Mouse (Mus musculus): Measurements from ENCODE around the gene Map3k21. TPM values are rescaled to one million over a fixed set of nuclear protein-coding genes. Genes with fewer than 3 reads are reported as not detected.

Map3k21 gene
- polyA plus RNA-seq, 1 experiment from 2014 or later: not detected

DNA sequence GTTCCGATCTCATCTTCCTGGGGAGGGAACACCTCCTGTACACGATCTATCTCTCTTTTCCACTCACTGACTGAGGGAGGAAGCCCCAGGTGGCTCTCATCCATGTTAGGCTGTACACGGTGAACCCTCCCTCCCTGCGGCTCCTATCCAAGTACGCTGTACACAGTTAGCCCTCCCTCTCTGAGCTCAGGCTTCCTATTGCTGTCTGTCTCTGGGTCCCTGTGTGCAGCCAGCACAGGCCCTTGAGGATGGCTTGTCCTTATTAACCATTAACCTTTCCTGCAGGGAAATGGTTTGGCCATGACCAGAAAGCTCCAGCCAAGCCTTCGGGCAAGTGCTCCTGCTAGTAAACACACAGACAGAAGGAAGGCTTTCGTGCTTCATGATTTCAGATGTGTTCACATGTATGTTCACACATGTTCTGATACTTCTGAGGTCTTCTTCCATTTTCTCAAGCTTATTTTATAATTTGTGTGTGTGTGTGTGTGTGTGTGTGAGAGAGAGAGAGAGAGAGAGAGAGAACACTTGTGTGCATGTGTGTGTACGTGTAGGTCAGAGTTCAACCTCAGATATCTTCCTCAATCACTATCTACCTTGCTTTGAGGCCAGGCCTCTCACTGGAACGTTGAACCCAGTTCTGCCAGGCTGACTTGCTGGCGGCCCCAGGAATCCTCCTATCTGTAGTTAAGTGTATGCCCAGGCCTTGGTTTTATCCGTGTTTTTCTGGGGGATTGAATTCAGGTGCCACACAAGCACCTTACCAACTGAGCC lies 20.2 kb downstream of the Map3k21 start:
- no peak overlapping the region for H3K27ac ChIP-seq
- H3K4me3 ChIP-seq (ENCODE audit: inconsistent target): no peak overlapping the region
- whole genome bisulfite sequencing (ENCODE audit: missing documents): 84% methylated on average over 11 of the region's 11 CpGs
- H3K36me3 ChIP-seq (ENCODE audit: inconsistent target): no peaks in the 10 kb centered on the region
- no peaks in the 10 kb centered on the region for H3K79me2 ChIP-seq (ENCODE audit: inconsistent target)

- H3K27ac ChIP-seq: no peak overlapping the region
- H3K36me3 ChIP-seq (ENCODE audit: inconsistent target): no peaks in the 10 kb centered on the region
- WGBS (ENCODE audit: missing documents): 93% methylated on average over 6 of the region's 6 CpGs
- H3K79me2 ChIP-seq (ENCODE audit: inconsistent target): no peaks in the 10 kb centered on the region
- no peak overlapping the region for H3K4me3 ChIP-seq (ENCODE audit: inconsistent target)
These were observed 21.6 kb downstream of the Map3k21 start for GRCm38 (mm10) chr8:125931822-125932221.

DNA sequence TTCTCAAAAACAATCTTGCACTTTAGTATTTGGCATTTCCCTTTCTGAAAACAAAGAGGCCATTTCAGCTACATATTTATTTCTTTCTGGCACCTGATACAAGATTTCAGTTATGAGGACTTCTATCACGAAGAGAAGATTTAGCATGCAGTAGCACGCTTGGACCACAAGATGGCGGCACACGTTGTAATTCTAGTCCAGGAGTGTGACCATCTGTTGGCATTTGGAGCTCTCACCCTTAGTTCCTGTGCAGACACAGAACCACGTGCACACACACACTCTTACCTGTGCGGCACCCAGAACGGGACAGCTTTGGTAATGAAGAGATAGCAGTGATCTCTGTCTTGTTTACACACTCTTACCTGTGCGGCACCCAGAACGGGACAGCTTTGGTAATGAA lies 25.4 kb downstream of the Map3k21 start:
- Histone ChIP-seq H3K79me2 (ENCODE audit: inconsistent target) (no peaks in the 10 kb centered on the region), H3K27ac (no peak overlapping the region), H3K36me3 (ENCODE audit: inconsistent target) (no peaks in the 10 kb centered on the region), H3K4me3 (ENCODE audit: inconsistent target) (no peak overlapping the region)
- 43% methylated on average over 9 of the region's 9 CpGs for WGBS (ENCODE audit: missing documents)

DNA sequence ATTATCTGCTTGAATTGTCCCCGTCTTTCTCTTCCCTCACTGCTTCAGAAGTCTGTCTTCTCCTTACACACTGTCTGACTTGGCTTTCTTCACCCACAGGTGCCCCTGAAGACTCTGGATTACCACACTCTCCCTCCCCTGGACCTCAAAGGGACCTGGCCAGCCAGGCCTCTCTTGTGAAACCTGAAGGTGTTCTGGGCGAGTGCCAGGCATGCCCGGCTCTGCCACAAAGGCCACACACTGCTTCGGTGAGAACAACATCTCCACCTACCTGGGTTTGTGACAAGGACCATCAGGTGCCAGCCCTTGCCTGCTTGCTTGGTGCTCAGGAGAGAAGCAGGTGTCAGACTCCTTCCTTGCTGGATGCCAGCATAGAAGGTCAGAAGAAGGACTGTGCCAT lies 34.3 kb downstream of the Map3k21 start:
- H3K36me3 ChIP-seq (ENCODE audit: inconsistent target): no peaks in the 10 kb centered on the region
- 98% methylated on average over 4 of the region's 4 CpGs for WGBS (ENCODE audit: missing documents)

DNA sequence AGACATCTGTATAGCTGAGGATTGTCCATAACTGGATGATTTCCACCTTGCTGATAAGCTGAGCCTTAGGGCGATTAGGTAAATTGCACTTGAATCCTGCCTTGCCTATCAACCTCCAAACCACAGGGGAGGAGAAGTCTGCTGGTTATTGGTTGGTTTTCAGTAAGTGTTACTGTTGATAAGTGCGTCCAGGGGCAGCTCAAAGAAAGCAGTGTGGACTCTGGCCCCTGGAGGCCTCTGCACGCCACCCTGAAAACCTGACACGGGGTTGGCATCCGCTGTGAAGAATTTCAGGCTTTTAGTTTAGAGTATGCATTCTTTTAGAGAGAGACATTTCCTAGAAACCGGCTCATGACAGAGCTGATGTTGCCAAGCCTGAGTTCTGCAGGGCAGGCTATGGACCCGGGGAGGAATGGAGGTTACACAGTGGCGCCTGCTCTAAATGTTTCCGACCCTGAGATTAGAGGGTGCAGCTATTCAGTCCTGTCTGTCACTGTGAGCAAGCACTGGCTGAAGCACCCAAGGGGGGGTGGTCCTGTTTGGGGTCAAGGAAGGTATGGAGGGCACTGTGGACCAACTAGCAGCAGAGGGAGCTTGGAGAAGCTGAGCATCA lies 38.6 kb downstream of the Map3k21 start:
- no peaks in the 10 kb centered on the region for H3K79me2 ChIP-seq (ENCODE audit: inconsistent target)
- no peak overlapping the region for H3K27ac ChIP-seq
- no peak overlapping the region for H3K4me3 ChIP-seq (ENCODE audit: inconsistent target)
- H3K36me3 ChIP-seq (ENCODE audit: inconsistent target): no peaks in the 10 kb centered on the region
- WGBS (ENCODE audit: missing documents): 90% methylated on average over 9 of the region's 9 CpGs

More for the DNA sequence above, 34.3 kb downstream of the Map3k21 start:
- Histone ChIP-seq H3K4me3 (ENCODE audit: inconsistent target) (no peak overlapping the region), H3K79me2 (ENCODE audit: inconsistent target) (no peaks in the 10 kb centered on the region), H3K27ac (no peak overlapping the region)

GRCm38 (mm10) chr8:125950007-125950940 lies 40.0 kb downstream of the Map3k21 start:
- 26% methylated on average over 23 of the region's 23 CpGs for WGBS (ENCODE audit: missing documents)
- Histone ChIP-seq H3K36me3 (ENCODE audit: inconsistent target) (no peaks in the 10 kb centered on the region), H3K4me3 (ENCODE audit: inconsistent target) (no peak overlapping the region), H3K27ac (no peak overlapping the region), H3K79me2 (ENCODE audit: inconsistent target) (no peaks in the 10 kb centered on the region)

DNA sequence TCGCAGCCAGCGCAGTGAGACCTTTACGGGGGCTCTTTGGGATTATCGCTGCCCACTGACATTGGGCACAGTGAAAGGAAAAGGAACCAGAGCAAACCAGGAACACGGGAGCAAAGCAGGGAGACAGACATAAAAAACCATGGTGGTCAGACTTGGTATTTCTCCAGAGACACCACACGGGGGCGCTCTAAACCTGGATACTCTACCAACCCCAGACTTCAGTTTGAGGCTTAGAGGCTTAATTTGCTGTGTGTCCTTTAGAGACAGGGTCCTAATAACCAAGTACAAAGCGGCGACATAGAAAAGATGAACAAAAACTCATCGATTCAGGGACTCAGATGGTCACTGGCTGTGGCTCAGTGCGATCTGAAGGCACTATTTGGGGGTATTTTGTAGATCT lies 45.4 kb downstream of the Map3k21 start:
- Histone ChIP-seq H3K36me3 (ENCODE audit: inconsistent target) (no peaks in the 10 kb centered on the region), H3K27ac (no peak overlapping the region), H3K4me3 (ENCODE audit: inconsistent target) (no peak overlapping the region), H3K79me2 (ENCODE audit: inconsistent target) (no peaks in the 10 kb centered on the region)
- WGBS (ENCODE audit: missing documents): 17% methylated on average over 11 of the region's 11 CpGs

- WGBS (ENCODE audit: missing documents): 90% methylated on average over 9 of the region's 9 CpGs
These were observed 46.5 kb downstream of the Map3k21 start for GRCm38 (mm10) chr8:125956796-125957195.

GRCm38 (mm10) chr8:125957226-125957993 lies 47.2 kb downstream of the Map3k21 start:
- H3K27ac ChIP-seq: no peak overlapping the region
- 87% methylated on average over 13 of the region's 13 CpGs for whole genome bisulfite sequencing (ENCODE audit: missing documents)
- H3K36me3 ChIP-seq (ENCODE audit: inconsistent target): no peaks in the 10 kb centered on the region
- no peak overlapping the region for H3K4me3 ChIP-seq (ENCODE audit: inconsistent target)
- no peaks in the 10 kb centered on the region for H3K79me2 ChIP-seq (ENCODE audit: inconsistent target)

More at GRCm38 (mm10) chr8:125956796-125957195, 46.5 kb downstream of the Map3k21 start:
- Histone ChIP-seq H3K4me3 (ENCODE audit: inconsistent target) (no peak overlapping the region), H3K27ac (no peak overlapping the region), H3K79me2 (ENCODE audit: inconsistent target) (no peaks in the 10 kb centered on the region), H3K36me3 (ENCODE audit: inconsistent target) (no peaks in the 10 kb centered on the region)

- no peaks in the 10 kb centered on the region for H3K36me3 ChIP-seq (ENCODE audit: inconsistent target)
- H3K79me2 ChIP-seq (ENCODE audit: inconsistent target): no peaks in the 10 kb centered on the region
- no peak overlapping the region for H3K4me3 ChIP-seq (ENCODE audit: inconsistent target)
- no CpG with 5 or more reads among the region's 1 CpGs for WGBS (ENCODE audit: missing documents)
- no peak overlapping the region for H3K27ac ChIP-seq
These were observed 47.7 kb downstream of the Map3k21 start for GRCm38 (mm10) chr8:125957994-125958368.

DNA sequence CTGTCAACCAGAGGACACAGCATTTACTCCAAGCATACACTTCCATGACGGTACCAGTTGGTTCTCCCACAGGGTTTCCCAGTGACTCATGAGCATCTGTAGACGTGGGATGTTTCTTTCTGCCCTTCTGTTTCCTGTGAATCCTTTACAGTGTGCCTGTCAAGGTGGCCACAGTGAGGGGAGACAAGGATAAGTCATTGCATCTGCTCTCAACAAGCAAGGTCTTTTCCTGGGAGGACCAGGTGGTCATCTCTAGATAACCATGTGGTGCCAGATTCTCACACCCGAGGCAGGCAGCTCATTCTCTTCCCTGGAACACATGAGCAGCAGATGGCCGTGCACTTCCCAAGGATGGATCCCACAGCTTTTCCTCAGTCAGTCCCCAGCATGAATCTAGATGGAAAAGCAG lies 49.1 kb downstream of the Map3k21 start:
- Histone ChIP-seq H3K4me3 (ENCODE audit: inconsistent target) (no peak overlapping the region), H3K36me3 (ENCODE audit: inconsistent target) (no peaks in the 10 kb centered on the region), H3K79me2 (ENCODE audit: inconsistent target) (no peaks in the 10 kb centered on the region), H3K27ac (no peak overlapping the region)
- WGBS (ENCODE audit: missing documents): 64% methylated on average over 4 of the region's 4 CpGs

- H3K36me3 ChIP-seq (ENCODE audit: inconsistent target): no peaks in the 10 kb centered on the region
- 81% methylated on average over 7 of the region's 8 CpGs for WGBS (ENCODE audit: missing documents)
- no peaks in the 10 kb centered on the region for H3K79me2 ChIP-seq (ENCODE audit: inconsistent target)
- no peak overlapping the region for H3K27ac ChIP-seq
- no peak overlapping the region for H3K4me3 ChIP-seq (ENCODE audit: inconsistent target)
These were observed 49.8 kb downstream of the Map3k21 start for GRCm38 (mm10) chr8:125960037-125960436.

- Histone ChIP-seq H3K27ac (no peak overlapping the region), H3K79me2 (ENCODE audit: inconsistent target) (no peaks in the 10 kb centered on the region), H3K4me3 (ENCODE audit: inconsistent target) (no peak overlapping the region), H3K36me3 (ENCODE audit: inconsistent target) (no peaks in the 10 kb centered on the region)
- 93% methylated on average over 6 of the region's 6 CpGs for WGBS (ENCODE audit: missing documents)
These were observed 51.5 kb downstream of the Map3k21 start for GRCm38 (mm10) chr8:125961790-125962189.

DNA sequence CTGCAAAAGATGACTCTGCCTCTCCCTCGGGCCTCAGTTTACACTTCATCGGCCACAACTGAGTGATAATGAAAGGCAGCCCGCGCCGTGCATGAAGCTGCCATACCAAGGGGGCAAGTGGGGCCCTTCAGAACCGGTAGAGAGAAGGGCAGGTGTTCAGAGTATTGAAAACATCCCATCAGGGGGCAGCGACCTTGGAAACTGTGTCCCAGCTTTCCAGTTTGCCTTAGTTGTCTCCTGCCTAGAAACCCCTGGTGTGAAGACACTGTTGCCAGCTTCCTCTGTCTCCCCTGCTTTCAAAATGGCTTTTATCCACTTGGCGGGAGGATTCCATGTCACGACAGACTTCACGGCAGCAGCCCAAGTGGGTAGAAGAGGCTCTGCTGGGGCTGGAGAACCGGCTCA lies 53.6 kb downstream of the Map3k21 start:
- 20% methylated on average over 11 of the region's 11 CpGs for WGBS (ENCODE audit: missing documents)
- Histone ChIP-seq H3K79me2 (ENCODE audit: inconsistent target) (no peaks in the 10 kb centered on the region), H3K36me3 (ENCODE audit: inconsistent target) (no peaks in the 10 kb centered on the region), H3K4me3 (ENCODE audit: inconsistent target) (no peak overlapping the region), H3K27ac (no peak overlapping the region)

All from macrophage (primary cell).